Mouse (Mus musculus) hindbrain, embryonic 10.5 days (tissue): ENCODE results near the gene Gmppa. TPM values are rescaled to one million over a fixed set of nuclear protein-coding genes. Genes with fewer than 3 reads are reported as not detected.
A peak's percentile ranks its signal among the peaks of the same experiment; 100 is the strongest.

ENCODE experiments used
- DNase-seq: peaks from one replicate; pipeline ENCODE4 v3.0.0-alpha.2; 2017; ENCODE audit warnings: low spot score
- H3K27ac ChIP-seq: fragments of 300-500 bp; sonication (generic); 2 replicates; pipeline ENCODE4 v1.5.1; 2016; ENCODE audit warnings: mild to moderate bottlenecking, moderate library complexity
- H3K27me3 ChIP-seq: fragments of 300-500 bp; sonication (generic); 2 replicates; pipeline ENCODE4 v1.6.1; 2016; ENCODE audit warnings: mild to moderate bottlenecking; ENCODE audit not compliant: poor library complexity, insufficient read depth, severe bottlenecking
- H3K36me3 ChIP-seq: fragments of 300-500 bp; sonication (generic); 2 replicates; pipeline ENCODE4 v1.6.1; 2016; ENCODE audit warnings: mild to moderate bottlenecking, moderate library complexity
- H3K4me1 ChIP-seq: fragments of 300-500 bp; sonication (generic); replicated peaks from 2 replicates; pipeline ENCODE4 v1.6.1; 2016; ENCODE audit warnings: mild to moderate bottlenecking
- H3K4me3 ChIP-seq: fragments of 300-500 bp; sonication (generic); 2 replicates; pipeline ENCODE4 v1.5.1; 2016; ENCODE audit warnings: mild to moderate bottlenecking, moderate library complexity
- H3K9me3 ChIP-seq: fragments of 300-500 bp; sonication (generic); 2 replicates; pipeline ENCODE4 v1.6.1; 2016; ENCODE audit warnings: mild to moderate bottlenecking, moderate library complexity
- WGBS: fragments of 180-500 bp; shearing (Covaris S2); methylation state at CpG from one replicate; pipeline ENCODE4 v1.1.7; 2016; 5-methylcytosine and 5-hydroxymethylcytosine counted together
- polyA plus RNA-seq: library from polyadenylated mRNA; unstranded; fragments of >200 nt; fragmentation: Nextera tagmentation; extraction: Ambion mirVana; gene quantifications from 2 replicates; pipeline ENCODE4 v1.2.1, GENCODE M21; 2016

Gene Gmppa
- polyA plus RNA-seq, 1 experiment from 2014 or later: 91.2 TPM

DNA sequence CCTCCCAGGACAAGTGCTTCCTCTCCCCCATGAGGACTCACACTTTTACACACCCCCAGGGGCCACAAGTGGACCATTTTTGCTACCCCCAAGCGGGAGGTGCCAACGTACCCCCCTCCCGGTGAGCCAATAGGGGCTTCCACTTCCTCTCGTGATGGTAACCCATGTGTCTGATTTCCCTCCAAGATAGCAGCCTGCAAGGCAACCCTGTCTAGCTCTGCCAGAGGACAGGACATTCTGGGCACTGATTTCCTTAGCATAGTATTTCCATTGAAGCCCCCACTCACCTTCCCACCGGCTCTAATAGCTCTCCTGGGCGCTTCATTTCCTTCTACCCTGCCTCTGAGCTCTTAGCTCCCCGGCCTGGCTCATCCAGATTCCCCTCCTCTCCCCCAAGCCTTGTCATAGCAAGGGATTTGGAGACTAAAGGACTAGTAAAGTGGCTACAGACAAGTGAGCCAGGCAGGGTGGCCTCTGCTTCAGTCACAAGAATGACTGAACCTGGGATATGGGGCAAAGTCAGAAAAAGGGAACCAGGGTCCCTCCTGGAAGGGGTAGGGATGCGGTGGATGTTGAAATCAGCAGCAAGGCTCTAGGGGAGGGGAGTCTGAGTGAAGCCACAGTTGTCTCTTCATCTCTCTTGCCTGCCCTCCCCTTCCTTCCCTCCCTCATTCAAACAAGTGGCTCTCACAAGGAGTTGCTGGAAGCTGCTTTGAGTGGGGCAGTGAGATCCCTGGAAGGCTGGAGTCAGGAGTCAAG, 13.8 kb downstream of the Gmppa start:
- Histone ChIP-seq H3K4me3 (peak overlapping the region; percentile 51; the same call in 1 of the 2 replicates), H3K27ac (peak overlapping the region; percentile 75), H3K27me3 (peaks cover 99% of the 10 kb centered on the region), H3K4me1 (peaks cover 100% of the 10 kb centered on the region), H3K36me3 (no peaks in the 10 kb centered on the region), H3K9me3 (no peaks in the 10 kb centered on the region)
- DNase-seq: peak; percentile 30
- 2% methylated on average over 8 of the region's 8 CpGs for WGBS

DNA sequence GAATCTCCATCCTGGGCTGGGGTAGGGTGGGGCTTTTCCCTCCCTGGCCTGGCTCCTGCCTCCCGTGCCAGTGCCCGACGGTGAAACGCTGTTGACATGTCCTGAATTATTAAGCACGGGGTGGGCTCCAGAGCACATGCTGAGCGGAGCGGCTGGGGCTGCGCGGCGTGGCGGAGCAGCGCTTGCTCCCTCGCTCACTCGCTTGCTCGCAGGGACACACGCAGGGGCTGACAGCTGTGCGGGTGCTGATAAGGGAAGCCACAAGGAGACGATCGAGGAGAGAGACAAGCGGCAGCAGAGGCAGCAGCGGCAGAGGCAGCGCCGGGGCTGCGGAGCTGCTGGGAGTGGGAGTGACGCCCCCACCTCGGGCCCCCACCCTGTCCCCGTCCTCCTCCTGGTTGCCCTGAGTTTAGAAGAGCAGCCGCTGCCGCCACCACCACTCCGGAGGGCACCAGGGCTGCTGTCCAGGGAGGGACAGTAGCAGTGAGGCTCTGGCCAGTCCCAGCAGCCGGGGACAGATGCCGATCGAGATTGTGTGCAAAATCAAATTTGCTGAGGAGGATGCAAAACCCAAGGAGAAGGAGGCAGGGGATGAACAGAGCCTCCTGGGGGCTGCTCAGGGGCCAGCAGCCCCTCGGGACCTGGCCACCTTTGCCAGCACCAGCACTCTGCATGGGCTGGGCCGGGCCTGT, 14.7 kb downstream of the Gmppa start, which contains the start of gene Asic4:
Gene Asic4 (plus strand): TSS at position 123 of the 692 bp plus-strand sequence.
- Histone ChIP-seq H3K27ac (peak within 1 kb of the TSS; percentile 75), H3K9me3 (no peaks in the 10 kb centered on the region), H3K4me1 (peaks cover 98% of the 10 kb centered on the region), H3K36me3 (no peaks in the 10 kb centered on the region), H3K4me3 (peak within 1 kb of the TSS; percentile 51), H3K27me3 (peaks cover 98% of the 10 kb centered on the region)
- 1% methylated on average over 35 of the region's 35 CpGs for WGBS
- DNase-seq: peak; percentile 50

GRCm38 (mm10) chr1:75451900-75452299, 16.2 kb downstream of the Gmppa start:
- Histone ChIP-seq H3K4me3 (peak overlapping the region; percentile 51; the same call in 1 of the 2 replicates), H3K4me1 (peaks cover 98% of the 10 kb centered on the region), H3K9me3 (no peaks in the 10 kb centered on the region), H3K36me3 (no peaks in the 10 kb centered on the region), H3K27me3 (peaks cover 98% of the 10 kb centered on the region), H3K27ac (0 out of 2 replicates have a peak overlapping the region, but pooled peaks have one; percentile 51)
- WGBS: 72% methylated on average over 5 of the region's 5 CpGs
- no peak for DNase-seq

DNA sequence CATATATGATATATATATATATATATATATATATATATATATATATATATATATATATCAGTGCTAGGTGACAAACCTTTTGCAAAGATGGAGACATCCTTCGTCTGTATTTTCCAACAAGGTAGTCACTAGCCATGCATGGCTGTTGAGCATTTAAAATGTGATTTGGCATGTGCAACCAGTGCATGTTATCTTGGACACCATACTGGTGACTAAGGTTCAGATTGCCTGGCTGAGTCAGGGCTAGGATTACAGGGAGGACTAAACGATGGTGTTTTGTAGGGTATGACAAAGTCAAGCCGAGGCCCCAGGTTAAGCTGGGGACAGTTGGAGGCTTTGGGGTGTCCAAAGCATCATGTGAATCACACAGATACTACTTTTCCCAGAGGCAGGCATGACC, 19.7 kb downstream of the Gmppa start:
- no peaks in the 10 kb centered on the region for H3K9me3 ChIP-seq
- H3K4me3 ChIP-seq: no peak overlapping the region
- H3K36me3 ChIP-seq: no peaks in the 10 kb centered on the region
- H3K27me3 ChIP-seq: peaks cover 98% of the 10 kb centered on the region
- WGBS: 81% methylated on average over 3 of the region's 3 CpGs
- DNase-seq: no peak
- peaks cover 88% of the 10 kb centered on the region for H3K4me1 ChIP-seq
- peak overlapping the region; percentile 57 for H3K27ac ChIP-seq

- Histone ChIP-seq H3K36me3 (no peaks in the 10 kb centered on the region), H3K4me3 (no peak overlapping the region), H3K9me3 (no peaks in the 10 kb centered on the region), H3K4me1 (peaks cover 83% of the 10 kb centered on the region), H3K27me3 (peaks cover 96% of the 10 kb centered on the region), H3K27ac (peak overlapping the region; percentile 57)
- 27% methylated on average over 5 of the region's 5 CpGs for WGBS
- no peak for DNase-seq
These were observed 20.2 kb downstream of the Gmppa start for GRCm38 (mm10) chr1:75455948-75456347.

DNA sequence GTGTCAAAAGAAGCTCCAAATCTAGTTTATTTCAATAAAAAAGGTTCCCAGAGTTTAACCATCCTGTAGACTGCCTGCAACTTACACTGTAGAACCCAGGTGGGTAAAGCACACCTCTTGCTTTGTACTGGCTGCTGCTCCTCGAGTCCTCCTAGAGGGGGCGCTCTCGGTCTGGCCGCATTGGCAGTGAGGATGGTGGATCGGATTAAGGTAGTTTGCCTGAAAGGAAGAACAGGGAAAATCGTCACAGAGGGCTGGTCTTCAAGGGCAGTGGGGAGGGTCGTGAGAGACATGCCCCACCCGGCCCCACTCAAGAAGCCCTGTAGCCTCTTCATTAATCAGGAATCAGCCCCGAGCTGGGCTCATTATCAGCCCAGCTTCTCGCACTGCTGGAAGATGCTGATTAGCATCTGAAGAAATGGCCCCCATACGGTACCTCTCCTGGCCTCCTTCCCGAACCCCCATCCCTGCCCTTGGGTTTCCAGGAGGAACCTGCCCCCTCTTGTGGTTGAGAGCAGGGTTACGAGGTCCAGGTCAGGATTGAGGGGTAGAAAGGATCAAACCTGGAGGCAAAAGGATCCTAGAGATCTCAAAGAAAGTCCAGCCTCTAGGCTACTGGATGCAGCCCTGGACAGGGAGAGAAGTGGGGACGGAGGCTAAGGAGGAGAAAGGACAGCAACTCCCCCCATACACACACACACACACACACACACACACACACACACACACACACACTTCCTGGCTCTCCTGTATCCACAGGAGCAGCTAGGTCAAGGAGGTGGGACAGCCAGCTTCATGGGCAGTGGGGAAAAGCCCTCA, 21.2 kb downstream of the Gmppa start:
- H3K9me3 ChIP-seq: no peaks in the 10 kb centered on the region
- no peaks in the 10 kb centered on the region for H3K36me3 ChIP-seq
- peak overlapping the region; percentile 85 for H3K27ac ChIP-seq
- H3K27me3 ChIP-seq: peaks cover 95% of the 10 kb centered on the region
- peak overlapping the region; percentile 49; the same call in 1 of the 2 replicates for H3K4me3 ChIP-seq
- peak; percentile 47 for DNase-seq
- peaks cover 73% of the 10 kb centered on the region for H3K4me1 ChIP-seq
- 7% methylated on average over 14 of the region's 14 CpGs for whole genome bisulfite sequencing

GRCm38 (mm10) chr1:75457710-75458024, 21.9 kb downstream of the Gmppa start:
- peak overlapping the region; percentile 49 for H3K4me3 ChIP-seq
- 4% methylated on average over 10 of the region's 10 CpGs for WGBS
- H3K9me3 ChIP-seq: no peaks in the 10 kb centered on the region
- no peaks in the 10 kb centered on the region for H3K36me3 ChIP-seq
- peak overlapping the region; percentile 85 for H3K27ac ChIP-seq
- H3K27me3 ChIP-seq: peaks cover 91% of the 10 kb centered on the region
- H3K4me1 ChIP-seq: peaks cover 71% of the 10 kb centered on the region
- DNase-seq: peak; percentile 28

GRCm38 (mm10) chr1:75458025-75458788, 22.5 kb downstream of the Gmppa start:
- H3K36me3 ChIP-seq: no peaks in the 10 kb centered on the region
- peaks cover 69% of the 10 kb centered on the region for H3K4me1 ChIP-seq
- 3% methylated on average over 42 of the region's 42 CpGs for WGBS
- peak overlapping the region; percentile 85 for H3K27ac ChIP-seq
- H3K4me3 ChIP-seq: peak overlapping the region; percentile 49
- H3K9me3 ChIP-seq: no peaks in the 10 kb centered on the region
- H3K27me3 ChIP-seq: peaks cover 85% of the 10 kb centered on the region
- DNase-seq: peak; percentile 68

- WGBS: 15% methylated on average over 23 of the region's 23 CpGs
- H3K4me1 ChIP-seq: peaks cover 67% of the 10 kb centered on the region
- DNase-seq: peak; percentile 20
These were observed 23.3 kb downstream of the Gmppa start for GRCm38 (mm10) chr1:75458789-75459684.

GRCm38 (mm10) chr1:75460297-75460696, 24.6 kb downstream of the Gmppa start:
- Histone ChIP-seq H3K4me1 (peaks cover 69% of the 10 kb centered on the region), H3K27me3 (peaks cover 75% of the 10 kb centered on the region), H3K36me3 (no peaks in the 10 kb centered on the region), H3K4me3 (no peak overlapping the region), H3K27ac (no peak overlapping the region), H3K9me3 (no peaks in the 10 kb centered on the region)
- DNase-seq: no peak
- WGBS: 88% methylated on average over 7 of the region's 7 CpGs

More at GRCm38 (mm10) chr1:75458789-75459684, 23.3 kb downstream of the Gmppa start:
- no peaks in the 10 kb centered on the region for H3K36me3 ChIP-seq
- peaks cover 84% of the 10 kb centered on the region for H3K27me3 ChIP-seq
- peak overlapping the region; percentile 85 for H3K27ac ChIP-seq
- no peaks in the 10 kb centered on the region for H3K9me3 ChIP-seq
- H3K4me3 ChIP-seq: peak overlapping the region; percentile 49

DNA sequence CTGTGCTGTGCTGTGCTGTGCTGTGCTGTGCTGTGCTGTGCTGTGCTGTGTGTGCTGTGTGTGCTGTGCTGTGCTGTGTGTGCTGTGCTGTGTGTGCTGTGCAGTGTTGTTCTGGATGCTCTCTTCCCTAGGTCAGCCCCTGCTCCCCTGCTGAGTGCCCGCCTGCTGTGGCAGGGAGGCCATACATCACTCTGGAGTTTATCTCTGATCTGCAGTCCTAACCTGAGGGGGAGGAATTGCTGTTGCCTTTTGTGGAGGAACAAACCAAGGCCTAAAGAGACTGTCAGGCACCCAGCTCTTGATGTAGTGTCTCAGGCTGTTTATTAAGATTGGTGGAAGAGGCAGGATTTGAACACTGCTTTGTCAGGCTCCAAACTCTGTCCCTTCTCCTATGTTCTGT, 26.9 kb downstream of the Gmppa start:
- H3K27me3 ChIP-seq: peaks cover 73% of the 10 kb centered on the region
- no peak for DNase-seq
- H3K27ac ChIP-seq: peak overlapping the region; percentile 16; the same call in 1 of the 2 replicates
- no peaks in the 10 kb centered on the region for H3K9me3 ChIP-seq
- no peaks in the 10 kb centered on the region for H3K36me3 ChIP-seq
- no peak overlapping the region for H3K4me3 ChIP-seq
- peaks cover 55% of the 10 kb centered on the region for H3K4me1 ChIP-seq
- 23% methylated on average over 1 of the region's 1 CpGs for WGBS
